Mouse (Mus musculus) neural tube, embryonic 13.5 days (tissue): ENCODE measurements at regions not wholly inside any gene's neighbourhood (a gene's known extent, or its start where the extent isn't known, plus 50 kb on each side); places are given as distances from the start of the nearest gene placed in this dataset.

ENCODE experiments used
- ATAC-seq: fragments of 200-750 bp; cut with Nextera tagmentation; 2 replicates; pipeline ENCODE4 v1.8.0; 2017; ENCODE audit warnings: low read depth, mild to moderate bottlenecking, moderate TSS enrichment, moderate library complexity
- H3K27ac ChIP-seq: fragments of 300-500 bp; sonication (generic); replicated peaks from 2 replicates; pipeline ENCODE4 v1.5.1; 2015; ENCODE audit warnings: moderate library complexity, mild to moderate bottlenecking, inconsistent platforms
- H3K27me3 ChIP-seq: fragments of 300-500 bp; sonication (generic); 2 replicates; pipeline ENCODE4 v1.6.1; 2015; ENCODE audit warnings: mild to moderate bottlenecking, inconsistent platforms
- H3K36me3 ChIP-seq: fragments of 300-500 bp; sonication (generic); 2 replicates; pipeline ENCODE4 v1.6.1; 2015; ENCODE audit warnings: mild to moderate bottlenecking, inconsistent platforms
- H3K4me1 ChIP-seq: fragments of 300-500 bp; sonication (generic); replicated peaks from 2 replicates; pipeline ENCODE4 v1.6.1; 2015; ENCODE audit warnings: inconsistent platforms
- H3K4me2 ChIP-seq: fragments of 300-500 bp; sonication (generic); 2 replicates; pipeline ENCODE4 v1.6.1; 2015; ENCODE audit warnings: inconsistent platforms, mild to moderate bottlenecking, moderate library complexity
- H3K4me3 ChIP-seq: fragments of 300-500 bp; sonication (generic); 2 replicates; pipeline ENCODE4 v1.5.1; 2015; ENCODE audit warnings: mild to moderate bottlenecking, inconsistent platforms
- H3K9ac ChIP-seq: fragments of 300-500 bp; sonication (generic); 2 replicates; pipeline ENCODE4 v1.6.1; 2015; ENCODE audit warnings: moderate library complexity, mild to moderate bottlenecking, inconsistent platforms
- H3K9me3 ChIP-seq: fragments of 300-500 bp; sonication (generic); 2 replicates; pipeline ENCODE4 v1.6.1; 2016; ENCODE audit warnings: inconsistent platforms
- WGBS: fragments of 180-500 bp; shearing (Covaris S2); methylation state at CpG from one replicate; pipeline ENCODE4 v1.1.7; 2015; 5-methylcytosine and 5-hydroxymethylcytosine counted together

DNA sequence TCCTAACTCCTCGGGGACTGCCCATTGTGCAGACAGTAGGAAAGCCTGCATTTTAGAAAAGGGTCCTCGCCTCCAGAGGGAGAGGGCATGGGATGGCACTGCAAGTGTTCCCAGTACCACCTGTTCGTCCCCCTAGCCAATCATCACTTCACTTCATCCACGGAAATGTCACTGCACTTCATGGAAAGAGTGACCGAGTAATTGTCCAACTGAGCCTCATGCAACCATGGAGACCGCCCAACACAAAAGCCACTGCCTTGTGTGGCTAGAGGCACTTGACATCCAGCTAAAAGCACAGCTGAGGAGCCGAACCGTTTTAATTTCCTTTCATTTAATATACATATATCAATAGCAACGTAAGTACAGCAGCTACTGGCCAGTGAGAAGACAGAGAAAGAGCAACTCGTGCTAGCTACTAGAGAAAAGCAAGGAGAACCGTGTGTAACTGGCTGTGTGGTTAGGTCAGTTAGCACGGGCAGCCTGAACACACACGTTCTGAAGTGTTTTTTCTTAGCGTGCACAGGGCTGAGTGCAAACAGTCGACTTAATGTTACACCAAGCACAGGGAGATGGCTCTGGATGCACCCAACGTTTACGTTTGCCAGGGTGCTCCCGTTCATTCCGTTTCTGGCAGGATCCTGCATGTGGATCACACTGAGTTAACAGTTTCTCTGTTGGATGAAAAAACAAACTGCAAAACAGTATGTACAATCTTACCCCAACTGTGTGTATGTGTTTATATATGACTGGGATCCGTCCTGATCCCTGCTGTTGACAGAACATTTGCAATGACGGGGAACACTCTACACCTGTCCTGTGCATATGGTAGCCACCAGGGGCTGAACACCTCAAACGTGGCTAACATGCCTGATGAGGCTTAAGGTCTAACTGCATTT lies 202.8 kb upstream of the Klf14 start:
- no peak overlapping the region for H3K9ac ChIP-seq
- H3K9me3 ChIP-seq, result no peaks in the 10 kb centered on the region
- WGBS, result 62% methylated on average over 22 of the region's 22 CpGs
- no peaks in the 10 kb centered on the region for H3K36me3 ChIP-seq
- no peak overlapping the region for H3K4me2 ChIP-seq
- no peak overlapping the region for H3K27ac ChIP-seq
- peaks cover 29% of the 10 kb centered on the region for H3K4me1 ChIP-seq
- no peak for ATAC-seq
- no peak overlapping the region for H3K4me3 ChIP-seq
- H3K27me3 ChIP-seq, result no peaks in the 10 kb centered on the region

DNA sequence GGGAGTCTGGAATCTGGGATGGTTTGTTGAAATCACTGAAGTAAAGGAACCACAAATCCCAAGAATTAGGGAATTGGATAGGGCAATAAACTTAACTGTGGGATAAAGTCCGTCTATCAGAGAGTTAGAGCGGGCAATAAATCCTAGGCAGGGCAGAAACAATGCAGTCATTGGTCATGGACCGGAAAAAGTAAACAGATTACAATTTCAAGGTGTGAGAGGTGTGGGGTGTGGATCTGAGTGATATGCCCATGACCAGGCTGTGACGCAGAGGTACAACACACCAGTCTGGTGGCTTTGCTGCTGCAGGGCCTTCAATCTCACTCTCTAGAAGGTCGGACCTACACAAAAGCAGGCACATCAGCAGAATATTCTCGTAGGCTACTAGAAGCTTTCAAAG lies 206.1 kb upstream of the Klf14 start:
- Histone ChIP-seq H3K4me1 (peaks cover 13% of the 10 kb centered on the region; the same call in 1 of the 2 replicates), H3K27ac (no peak overlapping the region), H3K9me3 (no peaks in the 10 kb centered on the region), H3K4me3 (no peak overlapping the region), H3K27me3 (no peaks in the 10 kb centered on the region), H3K4me2 (no peak overlapping the region), H3K36me3 (no peaks in the 10 kb centered on the region), H3K9ac (no peak overlapping the region)
- ATAC-seq, result no peak
- WGBS, result 70% methylated on average over 6 of the region's 6 CpGs

DNA sequence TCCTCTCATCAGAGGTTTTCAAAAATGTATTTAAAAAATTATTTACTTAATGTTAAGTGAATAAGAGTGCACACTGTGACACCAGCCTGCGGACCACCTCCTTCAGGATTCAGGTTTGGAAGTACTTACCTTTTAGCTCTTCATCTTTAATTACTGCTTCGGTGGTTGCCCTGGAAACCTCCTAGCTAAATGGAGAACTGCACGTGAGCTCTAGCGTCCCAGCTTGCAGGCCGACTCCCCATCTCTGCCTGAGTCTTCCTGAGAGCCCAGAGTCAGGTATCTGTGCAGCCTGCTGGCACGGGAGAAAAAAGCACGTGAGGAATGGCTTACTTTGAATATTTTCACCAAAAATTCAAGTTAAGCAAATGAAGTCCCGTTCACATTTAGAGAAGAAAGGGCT lies 207.5 kb upstream of the Klf14 start:
- no peaks in the 10 kb centered on the region for H3K27me3 ChIP-seq
- no peak for ATAC-seq
- H3K4me2 ChIP-seq, result no peak overlapping the region
- no peaks in the 10 kb centered on the region for H3K9me3 ChIP-seq
- H3K4me3 ChIP-seq, result no peak overlapping the region
- H3K27ac ChIP-seq, result no peak overlapping the region
- H3K4me1 ChIP-seq, result peaks cover 6% of the 10 kb centered on the region; the same call in 1 of the 2 replicates
- H3K9ac ChIP-seq, result no peak overlapping the region
- no peaks in the 10 kb centered on the region for H3K36me3 ChIP-seq
- 67% methylated on average over 8 of the region's 8 CpGs for WGBS

DNA sequence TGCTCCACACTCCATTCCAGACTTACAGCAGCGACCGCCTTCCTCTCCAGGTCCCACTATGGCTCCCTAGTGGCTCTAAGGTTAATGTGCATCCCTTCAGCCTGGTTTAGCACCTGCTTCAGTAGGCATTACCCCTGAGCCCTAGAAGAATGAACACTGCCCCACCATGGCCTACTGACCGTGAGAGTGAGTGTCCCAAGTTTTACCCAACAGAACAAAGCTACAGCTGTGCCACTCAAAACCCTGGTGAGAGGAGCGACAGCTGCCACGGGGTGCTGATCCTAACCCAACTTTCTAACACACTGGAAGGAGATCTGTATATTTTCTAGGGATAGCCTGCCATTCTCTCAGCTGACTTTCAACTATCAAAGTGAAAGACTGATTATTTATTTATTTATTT lies 208.9 kb upstream of the Klf14 start:
- H3K4me2 ChIP-seq, result no peak overlapping the region
- no peak for ATAC-seq
- H3K36me3 ChIP-seq, result no peaks in the 10 kb centered on the region
- no peaks in the 10 kb centered on the region; the same call in 1 of the 2 replicates for H3K4me1 ChIP-seq
- H3K27me3 ChIP-seq, result no peaks in the 10 kb centered on the region
- no peak overlapping the region for H3K9ac ChIP-seq
- 78% methylated on average over 5 of the region's 5 CpGs for WGBS
- no peak overlapping the region for H3K27ac ChIP-seq
- H3K9me3 ChIP-seq, result no peaks in the 10 kb centered on the region
- no peak overlapping the region for H3K4me3 ChIP-seq

DNA sequence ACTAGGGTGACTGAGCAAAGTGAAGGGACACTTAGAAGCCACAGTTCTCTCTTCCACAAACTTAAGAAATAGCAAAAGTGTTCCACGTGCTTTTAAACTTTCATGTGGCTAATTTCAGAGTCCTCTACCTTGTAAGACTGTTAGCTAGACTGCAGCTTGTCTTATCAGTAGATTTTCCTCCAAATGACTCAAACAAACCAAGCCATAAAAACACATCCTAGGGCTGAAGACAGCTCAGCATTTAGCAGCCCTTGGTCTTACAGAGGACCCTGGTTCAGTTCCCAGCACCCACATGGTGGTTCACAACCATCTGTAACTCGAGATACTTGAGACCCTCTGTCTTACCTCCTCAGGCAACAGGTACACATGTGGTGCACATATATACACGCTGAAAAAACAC lies 209.9 kb upstream of the Klf14 start:
- Histone ChIP-seq H3K27me3 (no peaks in the 10 kb centered on the region), H3K9ac (no peak overlapping the region), H3K4me1 (no peaks in the 10 kb centered on the region; the same call in 1 of the 2 replicates), H3K9me3 (no peaks in the 10 kb centered on the region), H3K4me2 (no peak overlapping the region), H3K36me3 (no peaks in the 10 kb centered on the region), H3K4me3 (no peak overlapping the region), H3K27ac (no peak overlapping the region)
- 86% methylated on average over 3 of the region's 3 CpGs for WGBS
- ATAC-seq, result no peak

DNA sequence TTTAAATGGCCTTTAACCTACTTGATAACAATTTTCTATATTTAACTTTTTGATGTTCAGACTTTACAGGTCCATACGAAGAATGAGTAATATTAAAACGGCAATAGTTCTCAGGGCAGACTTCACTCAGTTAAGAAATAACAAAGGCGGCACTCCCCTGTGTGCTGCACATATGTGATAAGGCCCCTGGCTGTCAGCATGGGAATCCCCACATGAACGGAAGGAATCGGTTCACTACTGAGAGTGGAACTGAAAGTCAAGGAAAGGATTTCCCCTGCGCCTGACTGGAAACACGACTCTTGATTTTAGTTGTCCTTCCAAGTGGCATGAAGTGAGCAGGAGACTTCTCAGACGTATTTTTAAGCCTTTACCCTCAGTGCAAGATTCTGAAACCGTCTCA lies 210.5 kb upstream of the Klf14 start:
- Histone ChIP-seq H3K36me3 (no peaks in the 10 kb centered on the region), H3K4me1 (no peaks in the 10 kb centered on the region; the same call in 1 of the 2 replicates), H3K4me2 (no peak overlapping the region), H3K4me3 (no peak overlapping the region), H3K9me3 (no peaks in the 10 kb centered on the region), H3K27ac (no peak overlapping the region), H3K27me3 (no peaks in the 10 kb centered on the region), H3K9ac (no peak overlapping the region)
- no peak for ATAC-seq
- WGBS, result 87% methylated on average over 9 of the region's 9 CpGs

DNA sequence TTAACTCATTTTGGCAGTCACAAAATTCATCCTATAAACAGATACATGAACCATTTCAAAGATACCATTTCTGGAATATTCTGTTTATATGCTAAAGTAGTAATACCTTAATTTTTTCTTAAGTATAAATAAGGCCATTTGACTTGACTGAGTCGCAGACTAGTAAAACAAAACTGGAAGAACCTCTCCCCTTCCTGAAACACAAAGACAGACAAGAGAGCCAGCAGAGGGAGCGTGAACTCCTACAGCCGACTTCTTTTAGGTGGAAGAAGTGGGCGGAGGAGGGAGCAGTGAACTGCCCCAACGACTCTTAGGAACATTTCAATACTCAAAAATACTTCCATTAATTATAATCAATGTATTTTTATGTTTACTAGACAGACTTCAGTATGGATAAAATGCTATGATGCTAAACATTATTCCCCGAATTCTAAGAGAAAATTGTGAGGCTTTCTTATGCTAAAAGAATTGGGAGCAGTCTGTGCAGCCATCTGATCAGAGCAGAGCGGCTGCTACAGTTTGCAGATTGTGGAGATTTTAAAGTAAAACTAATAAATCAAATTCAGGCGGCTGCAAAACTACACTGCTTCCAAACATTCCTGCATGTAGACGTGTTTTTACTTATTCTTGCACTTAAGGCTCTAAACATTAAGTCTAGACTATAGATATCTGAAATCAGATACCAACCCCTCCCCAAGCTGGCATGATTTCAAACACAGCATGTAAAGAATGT lies 211.2 kb upstream of the Klf14 start:
- Histone ChIP-seq H3K9ac (no peak overlapping the region), H3K27ac (no peak overlapping the region), H3K4me3 (no peak overlapping the region), H3K27me3 (no peaks in the 10 kb centered on the region), H3K36me3 (no peaks in the 10 kb centered on the region), H3K4me1 (no peaks in the 10 kb centered on the region; the same call in 1 of the 2 replicates), H3K9me3 (no peaks in the 10 kb centered on the region), H3K4me2 (no peak overlapping the region)
- 64% methylated on average over 9 of the region's 9 CpGs for WGBS
- no peak for ATAC-seq

DNA sequence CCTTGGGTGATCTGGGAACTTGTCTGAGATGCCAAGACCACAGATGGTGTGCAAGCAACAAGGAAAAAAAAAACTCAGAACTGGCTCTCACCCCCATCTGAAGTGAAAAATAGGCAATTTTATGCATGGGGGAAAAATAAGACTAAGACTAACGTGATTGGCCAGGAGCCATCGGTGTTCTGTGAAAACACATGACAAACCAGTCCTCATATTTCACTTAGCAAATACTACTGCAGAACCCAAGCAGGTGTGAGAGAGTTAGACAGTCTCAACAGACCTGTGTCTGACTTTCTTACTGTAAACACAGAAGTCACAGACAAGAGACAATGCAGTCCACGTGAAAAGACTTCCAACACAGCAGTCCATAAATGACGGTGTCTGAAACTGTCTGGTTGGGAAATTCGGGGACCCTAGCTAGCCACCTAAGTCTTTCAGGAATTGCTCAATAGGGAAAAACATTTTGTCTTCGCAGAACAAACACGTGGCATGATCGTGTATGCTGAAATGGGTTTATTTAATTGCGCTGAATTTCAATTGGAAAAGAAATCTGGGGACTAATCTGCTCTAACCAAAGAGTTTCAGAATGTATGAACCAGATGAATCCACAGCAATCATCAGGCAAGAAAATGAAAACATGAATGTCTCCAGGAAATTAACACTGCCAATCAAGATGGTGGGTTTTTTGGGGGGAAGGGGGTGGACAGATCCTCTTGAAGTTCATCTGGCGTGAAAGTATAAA lies 213.1 kb upstream of the Klf14 start:
- H3K27ac ChIP-seq, result no peak overlapping the region
- H3K4me2 ChIP-seq, result no peak overlapping the region
- H3K4me3 ChIP-seq, result no peak overlapping the region
- no peaks in the 10 kb centered on the region for H3K9me3 ChIP-seq
- H3K9ac ChIP-seq, result no peak overlapping the region
- H3K4me1 ChIP-seq, result no peaks in the 10 kb centered on the region; the same call in 1 of the 2 replicates
- WGBS, result 89% methylated on average over 10 of the region's 10 CpGs
- no peaks in the 10 kb centered on the region for H3K36me3 ChIP-seq
- H3K27me3 ChIP-seq, result no peaks in the 10 kb centered on the region
- no peak for ATAC-seq

DNA sequence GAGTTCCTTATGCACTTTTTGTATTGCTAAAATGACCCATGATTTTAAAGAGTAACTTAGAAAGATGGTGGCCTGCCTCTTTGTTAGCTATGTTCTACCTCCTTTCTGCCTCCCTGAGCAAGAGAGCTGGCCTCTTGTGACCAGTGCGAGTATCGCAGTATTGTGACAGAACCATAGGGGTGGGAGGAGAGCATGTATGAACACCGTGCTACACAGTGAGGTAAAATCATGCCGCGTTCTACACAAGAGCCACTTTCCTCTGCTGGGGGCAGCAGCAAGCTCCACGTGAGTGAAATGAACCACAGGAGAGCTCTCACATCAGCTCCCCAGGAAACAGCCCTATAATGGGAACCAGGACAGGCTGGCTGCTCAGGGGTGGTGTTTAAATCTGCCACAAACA lies 216.9 kb upstream of the Klf14 start:
- Histone ChIP-seq H3K9me3 (no peaks in the 10 kb centered on the region), H3K27ac (no peak overlapping the region), H3K36me3 (no peaks in the 10 kb centered on the region), H3K4me1 (no peaks in the 10 kb centered on the region), H3K4me3 (no peak overlapping the region), H3K4me2 (no peak overlapping the region), H3K9ac (no peak overlapping the region), H3K27me3 (no peaks in the 10 kb centered on the region)
- ATAC-seq, result no peak
- WGBS, result 72% methylated on average over 6 of the region's 6 CpGs

DNA sequence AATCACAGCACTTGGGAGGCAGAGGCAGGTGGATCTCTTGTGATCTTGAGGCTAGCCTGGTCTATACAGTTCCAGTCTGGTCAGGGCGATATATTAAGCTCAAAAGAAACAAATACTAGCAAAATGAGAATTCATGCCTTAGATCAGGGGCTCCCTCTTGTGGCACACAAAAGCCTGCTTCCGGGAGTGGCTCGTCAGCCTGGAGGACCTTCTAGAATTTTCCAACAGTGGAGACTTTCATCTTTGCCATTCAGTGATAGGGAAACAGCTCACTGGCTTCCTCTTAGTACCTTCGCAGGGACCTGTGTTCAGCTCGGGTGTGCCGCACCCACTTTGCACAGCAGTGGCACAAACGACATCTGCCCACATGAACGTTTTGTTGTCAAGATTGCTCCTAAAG lies 217.5 kb upstream of the Klf14 start:
- Histone ChIP-seq H3K36me3 (no peaks in the 10 kb centered on the region), H3K4me1 (no peaks in the 10 kb centered on the region), H3K4me3 (no peak overlapping the region), H3K27me3 (no peaks in the 10 kb centered on the region), H3K9ac (no peak overlapping the region), H3K27ac (no peak overlapping the region), H3K9me3 (no peaks in the 10 kb centered on the region), H3K4me2 (no peak overlapping the region)
- WGBS, result 82% methylated on average over 8 of the region's 8 CpGs
- ATAC-seq, result no peak

DNA sequence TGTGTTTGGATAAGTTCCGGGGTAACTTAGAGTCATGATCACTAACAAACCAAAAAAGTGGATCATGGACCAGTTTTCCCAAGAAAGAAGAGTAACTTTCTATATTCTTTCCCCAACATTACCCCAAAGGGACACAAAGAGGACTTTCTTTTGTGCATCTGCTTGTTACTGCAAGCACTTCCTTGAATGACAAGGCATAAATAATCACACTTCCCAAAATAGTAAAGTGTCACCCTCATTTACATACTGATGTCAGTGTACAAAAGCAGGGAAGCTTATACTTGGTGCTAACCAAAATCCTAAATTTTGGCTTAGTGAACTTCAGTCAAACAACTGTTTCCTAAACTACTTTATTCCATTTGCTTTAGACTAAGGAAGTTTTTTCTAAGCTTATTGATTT lies 218.0 kb upstream of the Klf14 start:
- ATAC-seq, result no peak
- no peak overlapping the region for H3K4me3 ChIP-seq
- no peaks in the 10 kb centered on the region for H3K27me3 ChIP-seq
- no peaks in the 10 kb centered on the region for H3K4me1 ChIP-seq
- 92% methylated on average over 1 of the region's 1 CpGs for WGBS
- no peak overlapping the region for H3K9ac ChIP-seq
- no peak overlapping the region for H3K27ac ChIP-seq
- no peak overlapping the region for H3K4me2 ChIP-seq
- no peaks in the 10 kb centered on the region for H3K36me3 ChIP-seq
- H3K9me3 ChIP-seq, result no peaks in the 10 kb centered on the region
